Mouse (Mus musculus): ENCODE measurements around the gene Carmil1. TPM values are rescaled to one million over a fixed set of nuclear protein-coding genes. Genes with fewer than 3 reads are reported as not detected.

Gene Carmil1
- total RNA-seq, 4 experiments from 2014 or later, result 39.0 to 50.9 (median 43.6) TPM

DNA sequence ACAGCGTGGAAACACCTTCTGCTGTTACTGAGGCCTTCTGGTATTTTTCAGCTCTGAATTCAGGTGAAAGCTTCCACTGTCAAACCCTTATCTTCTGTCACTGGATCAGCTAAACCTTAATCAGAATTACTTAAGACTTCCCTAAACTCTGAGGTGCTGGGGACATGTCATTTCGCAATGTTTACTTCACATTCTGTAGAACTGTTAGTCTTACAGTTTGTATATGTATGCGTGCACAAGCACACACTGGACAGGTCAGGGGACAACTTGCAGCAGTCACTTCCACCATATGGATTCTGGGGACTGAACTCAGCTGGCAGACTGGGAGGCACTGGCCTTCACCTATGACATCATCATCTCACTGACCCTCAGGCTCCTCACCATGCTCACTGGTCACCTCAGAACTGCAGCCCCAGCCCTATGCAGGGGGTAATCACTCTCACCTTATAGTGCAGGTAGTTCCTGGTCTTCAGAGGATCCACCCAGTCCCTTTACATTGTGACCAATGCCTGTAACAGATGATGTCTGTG lies 60.1 kb downstream of the Carmil1 start:
- no peak for DNase-seq (ENCODE audit: low spot score in 2 of 2)

- no peak for DNase-seq (ENCODE audit: low spot score in 2 of 2)
Observed at GRCm38 (mm10) chr13:24211229-24211628, 69.4 kb downstream of the Carmil1 start.

- peak in 1 of 2 experiments; percentile 47 for DNase-seq (ENCODE audit: low spot score in 2 of 2)
Observed at GRCm38 (mm10) chr13:24206097-24206496, 74.5 kb downstream of the Carmil1 start.

DNA sequence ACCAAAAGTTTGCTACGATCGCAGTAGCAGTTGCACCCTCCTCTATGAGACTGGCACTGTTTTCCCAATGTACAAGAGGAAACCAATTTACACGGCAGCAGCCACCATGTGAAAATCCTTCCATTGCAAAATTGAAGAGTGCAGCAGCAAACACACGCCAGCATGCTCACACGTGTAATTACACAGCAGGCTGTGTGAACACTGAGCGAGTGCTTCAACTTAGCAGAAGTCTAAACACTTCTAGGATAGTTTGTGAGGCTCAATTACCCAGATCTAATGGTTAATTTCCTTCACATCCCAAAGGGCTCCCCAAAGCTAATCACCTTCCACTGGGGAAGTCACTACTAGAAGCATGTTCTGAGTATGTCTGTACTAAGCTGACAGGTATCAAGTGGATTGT lies 78.3 kb downstream of the Carmil1 start:
- no peak for DNase-seq (ENCODE audit: low spot score in 2 of 2)

- no peak for DNase-seq (ENCODE audit: low spot score in 2 of 2)
Observed at GRCm38 (mm10) chr13:24199861-24200543, 80.6 kb downstream of the Carmil1 start.

- DNase-seq (ENCODE audit: low spot score in 2 of 2), result no peak
Observed at GRCm38 (mm10) chr13:24198396-24198924, 82.1 kb downstream of the Carmil1 start.

- no peak for DNase-seq (ENCODE audit: low spot score in 2 of 2)
Observed at GRCm38 (mm10) chr13:24195371-24195770, 85.2 kb downstream of the Carmil1 start.

GRCm38 (mm10) chr13:24194018-24194417 lies 86.6 kb downstream of the Carmil1 start:
- DNase-seq (ENCODE audit: low spot score in 2 of 2), result no peak

DNA sequence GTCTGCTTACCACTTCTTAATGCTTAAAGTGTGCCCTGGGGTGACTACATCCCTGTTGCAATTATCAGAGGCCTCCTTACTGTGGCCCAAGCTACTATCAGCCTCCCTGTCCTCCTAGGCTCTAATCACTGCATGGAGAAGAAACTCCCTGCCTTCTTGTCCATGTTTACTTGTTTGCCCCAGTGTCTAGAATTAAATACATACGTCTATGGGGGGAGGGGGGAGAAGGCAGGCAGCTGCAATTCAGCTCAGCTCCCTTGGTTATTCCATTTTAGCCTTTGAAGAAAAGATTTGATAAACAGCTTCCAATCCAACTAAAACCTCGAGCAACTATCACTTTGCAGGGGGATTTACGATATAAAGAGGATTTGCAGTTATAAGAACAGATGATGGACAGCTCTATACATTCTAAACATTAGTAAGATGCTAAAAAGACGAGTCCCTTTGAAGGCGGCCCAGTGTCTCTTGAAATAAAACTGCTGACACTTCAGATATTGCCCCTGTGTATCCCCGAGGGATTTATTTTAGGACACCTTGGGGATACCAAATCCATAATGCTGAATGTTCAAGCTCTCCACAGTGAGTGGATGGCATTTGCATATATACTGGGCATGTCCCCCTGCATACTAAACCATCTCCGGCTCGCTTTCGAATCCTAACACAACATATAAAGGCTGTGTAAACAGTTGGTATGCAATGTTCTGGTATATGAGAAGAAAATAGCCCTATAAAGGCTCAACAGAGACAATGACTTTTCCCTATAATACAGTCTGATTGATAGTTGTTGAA lies 89.5 kb downstream of the Carmil1 start:
- no peak for DNase-seq (ENCODE audit: low spot score in 2 of 2)

GRCm38 (mm10) chr13:24187026-24187425 lies 93.6 kb downstream of the Carmil1 start:
- no peak for DNase-seq (ENCODE audit: low spot score in 2 of 2)

DNA sequence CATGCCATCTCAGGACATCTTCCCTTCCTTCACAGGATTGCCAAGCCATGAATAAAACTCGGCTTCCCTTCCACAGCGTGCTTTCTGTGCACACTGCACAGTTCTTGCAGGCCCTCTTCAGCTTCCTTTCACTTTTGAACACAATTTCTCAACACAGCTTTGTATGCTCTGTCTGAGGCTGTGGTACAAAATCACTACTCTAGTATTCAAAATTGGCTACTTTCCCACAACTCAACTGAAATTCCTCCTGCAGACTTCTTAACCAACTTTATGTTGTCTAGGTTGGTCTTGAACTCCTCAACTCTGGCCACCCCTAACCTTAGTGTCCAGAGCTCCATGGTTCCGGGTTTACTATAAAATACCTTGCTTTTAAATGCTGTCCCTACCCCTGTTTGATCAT lies 95.0 kb downstream of the Carmil1 start:
- DNase-seq (ENCODE audit: low spot score in 2 of 2), result no peak

DNA sequence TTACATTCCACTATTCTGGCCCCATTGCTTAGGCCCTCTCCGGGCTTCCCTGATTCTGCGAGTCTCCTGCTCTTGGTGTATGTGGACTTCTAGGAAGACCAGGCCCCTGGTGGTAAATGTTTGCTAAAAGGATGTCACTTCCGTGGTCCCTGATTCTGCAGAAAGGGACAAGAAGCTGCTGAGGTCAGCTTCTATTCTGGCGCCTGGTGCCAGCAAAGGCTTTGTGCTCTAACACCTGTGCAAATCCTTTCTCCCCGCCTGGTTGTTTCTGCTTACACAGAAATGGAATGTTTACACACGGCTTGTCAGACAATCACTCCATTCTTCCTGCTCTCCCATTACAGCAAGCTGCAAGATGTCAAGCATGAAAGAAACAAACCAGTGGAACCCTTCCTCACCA lies 97.7 kb downstream of the Carmil1 start:
- no peak for DNase-seq (ENCODE audit: low spot score in 2 of 2)

DNA sequence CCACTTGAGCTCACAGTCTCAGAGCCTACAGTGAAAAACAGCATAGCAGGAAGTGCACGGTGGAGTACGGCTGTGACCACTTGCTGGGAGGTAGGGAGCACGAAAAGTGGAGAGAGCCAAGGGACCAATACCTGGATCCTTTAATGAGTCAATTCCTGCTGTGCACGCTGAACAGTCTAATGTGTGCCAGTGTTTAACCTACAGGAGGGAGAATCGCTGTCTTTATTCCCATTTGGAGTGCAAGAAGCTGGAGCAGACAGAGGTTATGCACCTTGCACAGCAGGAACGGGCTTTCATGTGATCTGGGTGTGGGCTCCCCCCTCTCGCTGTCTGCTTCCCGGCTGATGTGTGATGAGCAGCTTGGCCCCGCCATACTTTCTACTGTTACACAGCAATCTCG lies 101.1 kb downstream of the Carmil1 start:
- DNase-seq (ENCODE audit: low spot score in 2 of 2), result no peak

DNA sequence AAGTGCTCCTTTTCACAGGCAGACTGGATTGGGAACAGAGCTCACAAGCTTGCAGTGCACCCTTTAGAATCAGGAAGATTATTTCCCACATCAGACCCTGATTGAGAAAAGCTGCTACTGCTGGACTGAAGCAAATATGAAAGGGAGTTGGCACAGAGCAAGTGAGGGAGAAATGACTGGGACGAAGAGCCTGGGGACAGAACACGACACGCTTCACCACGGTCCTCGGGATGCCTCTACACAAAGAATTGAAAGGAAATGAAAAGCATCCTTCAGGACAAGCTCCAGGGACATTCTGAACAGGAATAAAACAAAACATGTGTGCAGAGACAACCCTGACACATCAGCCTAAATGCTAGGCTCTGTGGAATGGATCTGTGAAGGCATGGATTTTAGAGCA lies 103.0 kb downstream of the Carmil1 start:
- DNase-seq (ENCODE audit: low spot score in 2 of 2), result no peak

DNA sequence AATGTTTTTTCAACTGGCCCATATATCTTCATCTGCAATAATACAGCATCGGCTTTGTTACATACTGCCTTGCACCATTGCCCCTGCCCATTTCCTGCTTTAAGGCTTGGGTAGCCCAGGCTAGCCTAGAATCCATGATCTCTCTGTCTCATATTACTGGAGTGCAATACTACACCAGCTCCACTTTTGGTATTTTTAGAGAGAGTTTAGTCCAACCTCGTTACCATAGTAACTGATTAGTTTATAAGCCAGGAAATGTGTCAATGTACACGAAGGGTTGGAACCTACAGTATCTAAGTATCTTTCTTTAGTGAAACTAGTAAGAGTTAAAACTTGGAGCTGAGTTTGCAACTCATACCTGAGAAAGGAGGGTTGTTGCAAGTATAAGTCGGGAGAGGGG lies 103.8 kb downstream of the Carmil1 start:
- DNase-seq (ENCODE audit: low spot score in 2 of 2), result no peak

- no peak for DNase-seq (ENCODE audit: low spot score in 2 of 2)
Observed at GRCm38 (mm10) chr13:24169658-24170057, 110.9 kb downstream of the Carmil1 start.

GRCm38 (mm10) chr13:24163368-24163767 lies 117.2 kb downstream of the Carmil1 start:
- no peak for DNase-seq (ENCODE audit: low spot score in 2 of 2)

- no peak for DNase-seq (ENCODE audit: low spot score in 2 of 2)
Observed at GRCm38 (mm10) chr13:24161105-24161504, 119.5 kb downstream of the Carmil1 start.

GRCm38 (mm10) chr13:24159972-24160371 lies 120.6 kb downstream of the Carmil1 start:
- no peak for DNase-seq (ENCODE audit: low spot score in 2 of 2)

GRCm38 (mm10) chr13:24159190-24159965 lies 121.2 kb downstream of the Carmil1 start:
- DNase-seq (ENCODE audit: low spot score in 2 of 2), result no peak

GRCm38 (mm10) chr13:24157560-24158011 lies 123.0 kb downstream of the Carmil1 start:
- no peak for DNase-seq (ENCODE audit: low spot score in 2 of 2)

Data from layer of hippocampus, adult 8-10 months (tissue).